Mouse (Mus musculus) embryonic facial prominence, embryonic 10.5 days (tissue): ENCODE results near the gene Sipa1l2. TPM values are rescaled to one million over a fixed set of nuclear protein-coding genes. Genes with fewer than 3 reads are reported as not detected.
"Not testable (repeated sequence)": the region's sequence is repeated elsewhere in the genome, so short reads cannot be mapped to it uniquely, and the experiment has no call there.

Experiments
- DNase-seq: peaks from one replicate; pipeline ENCODE4 v3.0.0-alpha.2; 2017; ENCODE audit warnings: low spot score
- H3K27ac ChIP-seq: fragments of 300-500 bp; sonication (generic); replicated peaks from 2 replicates; pipeline ENCODE4 v1.5.1; 2016; ENCODE audit warnings: mild to moderate bottlenecking
- H3K27me3 ChIP-seq: fragments of 300-500 bp; sonication (generic); replicated peaks from 2 replicates; pipeline ENCODE4 v1.6.1; 2016; ENCODE audit warnings: low read depth, mild to moderate bottlenecking; ENCODE audit not compliant: poor library complexity, severe bottlenecking
- H3K36me3 ChIP-seq: fragments of 300-500 bp; sonication (generic); replicated peaks from 2 replicates; pipeline ENCODE4 v1.6.1; 2016; ENCODE audit warnings: mild to moderate bottlenecking, moderate library complexity
- H3K4me1 ChIP-seq: fragments of 300-500 bp; sonication (generic); 2 replicates; pipeline ENCODE4 v1.6.1; 2016
- H3K4me3 ChIP-seq: fragments of 300-500 bp; sonication (generic); 2 replicates; pipeline ENCODE4 v1.5.1; 2016; ENCODE audit warnings: mild to moderate bottlenecking, moderate library complexity
- H3K9me3 ChIP-seq: fragments of 300-500 bp; sonication (generic); 2 replicates; pipeline ENCODE4 v1.6.1; 2016; ENCODE audit warnings: mild to moderate bottlenecking
- WGBS: fragments of 180-500 bp; shearing (Covaris S2); methylation state at CpG from one replicate; pipeline ENCODE4 v1.1.7; 2016; 5-methylcytosine and 5-hydroxymethylcytosine counted together
- polyA plus RNA-seq: library from polyadenylated mRNA; unstranded; fragments of >200 nt; fragmentation: Nextera tagmentation; extraction: Ambion mirVana; gene quantifications from 2 replicates; pipeline ENCODE4 v1.2.1, GENCODE M21; 2016

Sipa1l2 gene
- polyA plus RNA-seq, 1 experiment from 2014 or later, result 14.8 TPM

GRCm38 (mm10) chr8:125527941-125528340 lies 41.7 kb downstream of the Sipa1l2 start:
- Histone ChIP-seq H3K27me3 (peaks cover 9% of the 10 kb centered on the region), H3K36me3 (no peaks in the 10 kb centered on the region), H3K4me3 (no peak overlapping the region), H3K4me1 (peaks cover 95% of the 10 kb centered on the region), H3K27ac (peak overlapping the region; percentile 40), H3K9me3 (no peaks in the 10 kb centered on the region)
- no peak for DNase-seq
- WGBS, result 69% methylated on average over 3 of the region's 3 CpGs

- Histone ChIP-seq H3K27ac (peak overlapping the region; percentile 76), H3K27me3 (peaks cover 9% of the 10 kb centered on the region), H3K36me3 (no peaks in the 10 kb centered on the region), H3K4me3 (peak overlapping the region; percentile 33; the same call in 1 of the 2 replicates), H3K4me1 (peaks cover 95% of the 10 kb centered on the region), H3K9me3 (no peaks in the 10 kb centered on the region)
- 11% methylated on average over 7 of the region's 7 CpGs for WGBS
- peak; percentile 44 for DNase-seq
These were observed 42.6 kb downstream of the Sipa1l2 start for GRCm38 (mm10) chr8:125526999-125527398.

- H3K36me3 ChIP-seq, result no peaks in the 10 kb centered on the region
- H3K27ac ChIP-seq, result peak overlapping the region; percentile 76
- peak overlapping the region; percentile 33; the same call in 1 of the 2 replicates for H3K4me3 ChIP-seq
- H3K4me1 ChIP-seq, result peaks cover 95% of the 10 kb centered on the region
- WGBS, result 28% methylated on average over 7 of the region's 7 CpGs
- peak; percentile 49 for DNase-seq
- no peaks in the 10 kb centered on the region for H3K9me3 ChIP-seq
- peaks cover 9% of the 10 kb centered on the region for H3K27me3 ChIP-seq
These were observed 43.0 kb downstream of the Sipa1l2 start for GRCm38 (mm10) chr8:125526582-125526981.

GRCm38 (mm10) chr8:125524479-125524878 lies 45.1 kb downstream of the Sipa1l2 start:
- WGBS, result 94% methylated on average over 2 of the region's 2 CpGs
- peaks cover 9% of the 10 kb centered on the region for H3K27me3 ChIP-seq
- no peak overlapping the region for H3K27ac ChIP-seq
- no peak overlapping the region for H3K4me3 ChIP-seq
- DNase-seq, result no peak
- no peaks in the 10 kb centered on the region for H3K36me3 ChIP-seq
- H3K9me3 ChIP-seq, result no peaks in the 10 kb centered on the region
- H3K4me1 ChIP-seq, result peaks cover 90% of the 10 kb centered on the region

- H3K36me3 ChIP-seq, result no peaks in the 10 kb centered on the region
- H3K27me3 ChIP-seq, result peaks cover 9% of the 10 kb centered on the region
- peak; percentile 38 for DNase-seq
- peaks cover 92% of the 10 kb centered on the region for H3K4me1 ChIP-seq
- H3K9me3 ChIP-seq, result no peaks in the 10 kb centered on the region
- peak overlapping the region; percentile 59 for H3K27ac ChIP-seq
- WGBS, result 22% methylated on average over 5 of the region's 5 CpGs
- no peak overlapping the region for H3K4me3 ChIP-seq
These were observed 46.4 kb downstream of the Sipa1l2 start for GRCm38 (mm10) chr8:125523213-125523612.

GRCm38 (mm10) chr8:125522151-125522550 lies 47.5 kb downstream of the Sipa1l2 start:
- no peak overlapping the region for H3K27ac ChIP-seq

GRCm38 (mm10) chr8:125521087-125521486 lies 48.5 kb downstream of the Sipa1l2 start:
- no peak for DNase-seq
- H3K4me3 ChIP-seq, result no peak overlapping the region
- no peaks in the 10 kb centered on the region for H3K9me3 ChIP-seq
- no peaks in the 10 kb centered on the region for H3K36me3 ChIP-seq
- 64% methylated on average over 7 of the region's 7 CpGs for WGBS
- no peak overlapping the region; the same call in 1 of the 2 replicates for H3K27ac ChIP-seq
- H3K27me3 ChIP-seq, result peaks cover 9% of the 10 kb centered on the region
- peaks cover 92% of the 10 kb centered on the region for H3K4me1 ChIP-seq

More at GRCm38 (mm10) chr8:125522151-125522550, 47.5 kb downstream of the Sipa1l2 start:
- DNase-seq, result no peak
- peaks cover 92% of the 10 kb centered on the region for H3K4me1 ChIP-seq
- H3K36me3 ChIP-seq, result no peaks in the 10 kb centered on the region
- H3K9me3 ChIP-seq, result no peaks in the 10 kb centered on the region
- H3K4me3 ChIP-seq, result no peak overlapping the region
- WGBS, result 31% methylated on average over 6 of the region's 6 CpGs
- H3K27me3 ChIP-seq, result peaks cover 9% of the 10 kb centered on the region

- not testable (repeated sequence) for H3K27ac ChIP-seq, H3K27me3 ChIP-seq, DNase-seq, H3K4me3 ChIP-seq, H3K9me3 ChIP-seq, H3K36me3 ChIP-seq
- peaks cover 92% of the 10 kb centered on the region for H3K4me1 ChIP-seq
- WGBS, result 78% methylated on average over 2 of the region's 2 CpGs
These were observed 49.3 kb downstream of the Sipa1l2 start for GRCm38 (mm10) chr8:125520308-125520707.

- Histone ChIP-seq H3K4me1 (peaks cover 90% of the 10 kb centered on the region), H3K27me3 (no peaks in the 10 kb centered on the region; the same call in 1 of the 2 replicates), H3K4me3 (no peak overlapping the region), H3K36me3 (no peaks in the 10 kb centered on the region), H3K9me3 (no peaks in the 10 kb centered on the region), H3K27ac (peak overlapping the region; percentile 19)
- WGBS, result 81% methylated on average over 4 of the region's 4 CpGs
- DNase-seq, result no peak
These were observed 50.7 kb downstream of the Sipa1l2 start for GRCm38 (mm10) chr8:125518951-125519350.

- Histone ChIP-seq H3K27ac (peak overlapping the region; percentile 10), H3K4me1 (peaks cover 90% of the 10 kb centered on the region), H3K27me3 (no peaks in the 10 kb centered on the region; the same call in 1 of the 2 replicates), H3K4me3 (no peak overlapping the region), H3K36me3 (no peaks in the 10 kb centered on the region), H3K9me3 (no peaks in the 10 kb centered on the region)
- no peak for DNase-seq
- WGBS, result 69% methylated on average over 6 of the region's 6 CpGs
These were observed 51.3 kb downstream of the Sipa1l2 start for GRCm38 (mm10) chr8:125518301-125518700.

- no peak overlapping the region for H3K27ac ChIP-seq
- DNase-seq, result no peak
- H3K9me3 ChIP-seq, result no peaks in the 10 kb centered on the region
- H3K27me3 ChIP-seq, result no peaks in the 10 kb centered on the region; the same call in 1 of the 2 replicates
- 68% methylated on average over 8 of the region's 8 CpGs for WGBS
- H3K4me3 ChIP-seq, result no peak overlapping the region
- H3K36me3 ChIP-seq, result no peaks in the 10 kb centered on the region
- H3K4me1 ChIP-seq, result peaks cover 86% of the 10 kb centered on the region
These were observed 52.2 kb downstream of the Sipa1l2 start for GRCm38 (mm10) chr8:125517397-125517796.

- 40% methylated on average over 6 of the region's 6 CpGs for WGBS
- Histone ChIP-seq H3K4me1 (peaks cover 80% of the 10 kb centered on the region), H3K4me3 (no peak overlapping the region), H3K36me3 (no peaks in the 10 kb centered on the region), H3K27ac (no peak overlapping the region), H3K9me3 (no peaks in the 10 kb centered on the region), H3K27me3 (no peaks in the 10 kb centered on the region; the same call in 1 of the 2 replicates)
- no peak for DNase-seq
These were observed 53.3 kb downstream of the Sipa1l2 start for GRCm38 (mm10) chr8:125516115-125516905.

- H3K27ac ChIP-seq, result peak overlapping the region; percentile 40; the same call in 1 of the 2 replicates
- peaks cover 82% of the 10 kb centered on the region for H3K4me1 ChIP-seq
These were observed 53.9 kb downstream of the Sipa1l2 start for GRCm38 (mm10) chr8:125515665-125516064.

More at GRCm38 (mm10) chr8:125515665-125516064, 53.9 kb downstream of the Sipa1l2 start:
- H3K9me3 ChIP-seq, result no peaks in the 10 kb centered on the region
- H3K36me3 ChIP-seq, result no peaks in the 10 kb centered on the region
- H3K27me3 ChIP-seq, result no peaks in the 10 kb centered on the region; the same call in 1 of the 2 replicates
- H3K4me3 ChIP-seq, result no peak overlapping the region
- DNase-seq, result no peak
- 63% methylated on average over 8 of the region's 8 CpGs for WGBS
